Mouse (Mus musculus) cerebral cortex, adult 2 months (tissue): ENCODE data around the gene Ybx1.

Experiments
- WGBS: fragments of 180-500 bp; shearing (Covaris S2); methylation state at CpG from one replicate; pipeline ENCODE4 v1.1.7; 2018; 5-methylcytosine and 5-hydroxymethylcytosine counted together

Ybx1 gene

GRCm38 (mm10) chr4:119294415-119295133 lies at the start of gene Ybx1:
Gene Ybx1 (minus strand): TSS chr4:119294604.
- WGBS: under 1% methylated on average over 60 of the region's 61 CpGs

DNA sequence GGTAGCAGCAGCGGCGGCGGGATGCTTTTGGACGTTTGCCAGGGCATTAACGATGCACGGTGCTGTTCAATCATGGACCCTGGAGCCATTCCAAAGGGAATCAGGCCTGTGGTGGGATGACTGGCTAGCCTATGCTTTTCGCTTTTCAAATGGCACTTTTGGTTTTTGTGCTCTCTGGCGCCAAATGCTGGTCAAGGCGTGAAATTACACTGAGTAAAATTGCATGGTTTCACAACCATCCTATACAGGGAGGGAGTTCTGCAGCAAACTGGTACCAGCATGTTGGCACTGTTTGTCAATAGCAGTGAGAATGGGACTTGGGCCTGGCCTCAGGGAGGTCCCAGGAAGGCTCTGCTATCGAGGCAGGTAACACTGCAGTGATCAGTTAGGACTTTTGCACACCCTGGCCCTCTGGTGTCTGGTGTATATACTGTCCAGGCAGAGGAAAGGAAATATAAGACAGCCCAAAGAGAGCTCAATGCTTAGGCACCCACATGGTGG lies 44.5 kb upstream of the Ybx1 start:
- 8% methylated on average over 10 of the region's 10 CpGs for WGBS

GRCm38 (mm10) chr4:119338422-119338821 lies 44.0 kb upstream of the Ybx1 start:
- 54% methylated on average over 4 of the region's 4 CpGs for WGBS

DNA sequence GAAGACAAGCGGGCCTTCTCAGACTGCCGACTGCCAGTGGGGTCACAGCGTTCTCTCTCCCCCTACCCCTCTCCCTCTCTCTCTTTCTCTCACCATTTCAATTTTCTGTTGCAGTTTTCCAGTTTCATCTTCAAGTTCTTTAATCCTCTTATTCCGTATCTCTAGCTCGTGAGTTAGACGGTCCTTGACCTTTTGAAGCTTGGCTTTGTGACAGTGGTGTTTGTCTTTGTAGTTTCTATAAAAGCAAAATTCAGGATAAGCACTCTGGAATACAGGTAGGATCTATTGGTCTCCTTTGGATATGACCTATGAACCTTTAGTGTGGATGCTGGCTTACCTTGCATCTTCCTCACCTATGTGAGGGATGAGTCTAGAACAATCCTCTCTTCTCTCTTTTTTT lies 39.1 kb upstream of the Ybx1 start:
- 93% methylated on average over 6 of the region's 6 CpGs for WGBS

- 33% methylated on average over 10 of the region's 10 CpGs for WGBS
Observed at GRCm38 (mm10) chr4:119320896-119321550, 26.6 kb upstream of the Ybx1 start.

DNA sequence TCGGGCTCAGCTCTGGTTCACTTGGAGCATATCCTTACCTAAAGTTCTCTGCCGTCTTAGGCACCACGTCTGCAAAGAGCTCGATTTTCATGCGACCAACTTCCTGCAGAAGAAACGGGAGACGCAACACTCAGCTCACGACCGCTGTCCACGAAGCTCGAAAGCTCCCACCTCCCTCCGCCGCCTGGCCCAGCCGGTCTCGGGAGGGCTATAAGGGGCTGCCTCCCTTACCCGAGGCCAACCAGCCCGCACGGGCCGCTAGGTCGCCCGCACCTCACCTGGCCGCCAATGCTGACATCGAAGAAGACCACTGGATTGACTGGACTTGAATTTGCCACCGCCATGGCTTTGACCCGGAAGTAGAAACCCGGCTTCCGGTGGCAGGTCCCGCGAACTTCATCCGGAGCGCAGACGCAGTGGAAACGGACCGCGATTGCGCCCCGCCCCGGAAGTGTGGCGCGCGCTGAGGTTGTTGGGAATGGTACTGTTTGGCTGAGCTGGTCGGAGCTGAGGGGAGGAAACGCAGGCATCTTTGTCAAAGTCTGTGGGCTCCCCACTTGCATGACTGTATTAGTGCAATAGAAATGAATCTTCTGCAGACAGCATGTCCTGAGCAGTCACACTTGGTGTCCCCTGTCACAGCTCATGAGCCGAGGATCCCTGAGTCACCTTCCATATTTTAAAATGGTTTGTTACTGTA lies 25.9 kb upstream of the Ybx1 start, which contains the start of gene Ppih:
Gene Ppih, minus strand, starts transcription at position 416 of the 700 bp plus-strand sequence.
- under 1% methylated on average over 44 of the region's 44 CpGs for WGBS

DNA sequence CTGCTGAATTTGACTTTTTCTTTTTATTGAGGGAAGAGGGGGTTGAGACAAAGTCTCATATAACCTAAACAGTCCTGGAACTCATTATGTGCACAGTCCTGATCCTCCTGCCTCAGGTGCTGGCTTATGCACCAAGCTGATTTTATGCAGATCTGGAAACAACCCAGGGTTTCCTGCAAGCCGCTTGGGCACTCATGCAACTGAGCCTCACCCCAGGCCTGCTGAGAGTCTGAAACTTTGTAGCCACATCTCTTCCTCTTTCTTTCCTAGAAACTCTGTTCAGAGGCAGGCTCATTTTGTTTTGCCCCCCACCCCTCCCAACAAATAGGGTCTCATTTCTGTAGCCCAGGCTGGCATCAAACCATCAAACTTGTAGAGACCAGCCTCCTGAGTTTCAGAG lies 19.4 kb upstream of the Ybx1 start:
- 81% methylated on average over 1 of the region's 1 CpGs for WGBS

GRCm38 (mm10) chr4:119305418-119305817 lies 11.0 kb upstream of the Ybx1 start:
- WGBS: 90% methylated on average over 5 of the region's 5 CpGs

DNA sequence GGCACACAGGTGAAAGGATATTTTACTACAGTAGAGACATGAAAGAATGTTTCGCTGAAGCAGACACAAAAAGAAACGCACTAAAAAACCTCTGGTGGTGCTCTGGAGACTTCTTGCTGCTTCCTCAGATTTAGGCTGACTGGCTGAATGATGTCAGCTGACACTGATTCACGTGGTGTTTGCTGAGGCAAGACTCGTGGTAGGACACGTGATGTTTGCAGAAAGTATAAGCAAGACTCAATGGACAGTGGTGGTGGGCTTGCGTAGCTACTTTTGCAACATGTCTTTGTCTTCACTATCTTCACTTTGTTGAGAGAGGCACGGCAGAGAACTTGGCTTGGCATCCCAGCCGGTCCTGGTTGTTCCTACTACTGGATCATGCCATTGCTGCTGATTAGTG lies 8.9 kb upstream of the Ybx1 start:
- 88% methylated on average over 8 of the region's 8 CpGs for WGBS

GRCm38 (mm10) chr4:119301777-119302176 lies 7.4 kb upstream of the Ybx1 start:
- WGBS: 73% methylated on average over 3 of the region's 3 CpGs

DNA sequence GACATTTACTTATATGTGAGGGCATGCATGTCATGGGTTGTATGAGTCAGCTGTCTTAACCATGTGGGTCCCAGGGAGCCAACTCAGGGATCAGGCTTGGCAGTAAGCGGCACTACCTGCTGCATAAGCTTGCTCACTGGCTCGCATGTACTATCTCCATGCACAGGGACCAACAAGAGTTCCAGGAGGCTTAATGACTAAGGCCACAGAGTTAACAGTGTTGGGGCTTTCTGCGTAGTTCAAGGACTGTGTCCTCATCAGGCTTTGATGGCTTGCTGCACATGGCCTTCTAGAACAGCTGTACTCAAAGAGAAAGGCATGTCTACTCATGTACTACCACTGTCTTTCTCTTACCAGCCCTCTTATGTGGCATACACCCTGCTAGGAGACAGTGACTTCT lies 6.4 kb upstream of the Ybx1 start:
- WGBS: 89% methylated on average over 3 of the region's 3 CpGs

- 83% methylated on average over 2 of the region's 2 CpGs for WGBS
Observed at GRCm38 (mm10) chr4:119297361-119297760, 3.0 kb upstream of the Ybx1 start.

DNA sequence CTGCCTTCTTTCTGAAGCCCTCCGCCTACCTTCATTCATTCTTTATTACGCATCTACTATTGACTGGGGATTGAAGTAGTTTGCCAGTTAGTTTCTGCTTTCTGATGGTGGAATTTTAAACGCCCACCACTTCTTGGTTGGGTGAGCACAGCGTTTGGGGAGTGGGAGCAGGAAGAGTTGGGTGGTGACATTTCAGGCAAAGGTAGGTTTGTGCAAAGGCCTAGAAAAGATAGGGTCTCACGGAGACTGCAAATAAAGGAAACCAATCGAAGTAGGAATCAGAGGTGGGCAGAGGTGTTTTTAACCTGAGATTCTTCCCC lies 690 bp upstream of the Ybx1 start:
- 4% methylated on average over 6 of the region's 6 CpGs for WGBS

DNA sequence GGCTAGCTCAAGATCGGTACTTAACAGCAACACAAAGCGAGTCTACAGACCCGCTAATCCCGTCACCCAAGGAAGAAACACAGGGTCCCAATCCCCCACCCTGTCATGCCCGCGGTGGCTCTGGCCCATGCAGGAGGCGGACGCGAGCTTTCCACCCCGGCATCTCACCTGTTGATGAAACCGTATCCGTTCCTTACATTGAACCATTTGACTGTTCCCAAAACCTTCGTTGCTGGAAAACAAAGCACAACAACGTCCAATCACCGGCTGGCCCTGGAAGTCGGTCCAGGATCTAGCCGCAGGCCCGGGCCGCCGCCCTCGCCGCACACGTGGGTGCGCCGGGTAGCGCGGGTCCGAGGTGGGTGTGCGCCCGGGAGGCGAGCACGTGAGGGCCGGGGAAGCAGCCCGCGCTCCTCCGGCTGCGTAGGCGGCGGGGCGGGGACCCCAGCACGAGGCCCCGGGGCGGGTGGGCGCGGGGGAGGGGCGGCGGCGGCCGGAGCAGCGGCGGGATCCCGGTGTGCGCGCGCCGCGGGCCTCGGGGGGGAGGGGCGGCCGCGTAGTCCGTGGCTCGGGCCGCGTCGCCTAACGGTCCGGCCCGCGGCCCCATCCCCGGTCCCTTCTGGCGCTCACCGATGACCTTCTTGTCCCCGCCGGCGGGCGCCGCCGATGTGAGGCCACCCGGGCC lies 688 bp downstream of the Ybx1 start:
- under 1% methylated on average over 44 of the region's 80 CpGs for WGBS

DNA sequence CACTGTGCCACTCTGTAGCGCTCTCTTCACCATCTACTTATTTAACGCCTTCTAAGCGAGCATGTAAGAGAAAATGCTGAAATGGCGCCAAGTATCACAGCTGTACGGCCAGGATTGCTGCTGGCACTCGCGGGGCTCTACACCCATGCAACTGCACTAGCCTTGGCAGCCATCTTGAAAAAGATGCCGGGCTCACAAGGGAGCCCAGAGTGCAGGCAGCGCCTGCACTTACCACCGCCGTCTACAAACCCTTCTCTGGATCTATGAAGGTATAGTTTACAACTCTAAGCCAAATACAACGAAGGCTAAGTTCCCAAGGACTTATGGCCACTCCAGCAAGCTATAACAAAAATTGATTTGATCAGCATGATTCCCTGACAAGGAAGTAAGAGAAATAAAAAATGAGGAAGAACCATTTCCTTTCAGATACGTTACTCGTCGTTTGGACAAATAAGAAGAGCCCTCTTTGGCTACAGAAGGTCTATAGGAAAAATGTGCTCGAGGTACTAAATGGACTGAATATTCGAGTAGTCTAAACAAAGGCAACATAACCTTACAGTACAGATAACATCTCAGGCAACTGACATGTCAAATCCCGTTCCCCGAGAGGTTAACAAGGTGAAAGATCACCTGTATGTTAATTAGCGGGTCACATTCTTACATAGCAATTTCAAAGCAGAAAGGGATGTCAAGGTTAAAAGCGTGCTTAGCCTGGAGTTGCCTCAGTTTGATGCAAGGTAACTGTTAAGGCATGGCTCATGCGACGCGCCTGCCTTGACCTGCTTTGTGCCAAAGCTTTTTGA lies 1.4 kb downstream of the Ybx1 start:
- WGBS: under 1% methylated on average over 24 of the region's 24 CpGs

DNA sequence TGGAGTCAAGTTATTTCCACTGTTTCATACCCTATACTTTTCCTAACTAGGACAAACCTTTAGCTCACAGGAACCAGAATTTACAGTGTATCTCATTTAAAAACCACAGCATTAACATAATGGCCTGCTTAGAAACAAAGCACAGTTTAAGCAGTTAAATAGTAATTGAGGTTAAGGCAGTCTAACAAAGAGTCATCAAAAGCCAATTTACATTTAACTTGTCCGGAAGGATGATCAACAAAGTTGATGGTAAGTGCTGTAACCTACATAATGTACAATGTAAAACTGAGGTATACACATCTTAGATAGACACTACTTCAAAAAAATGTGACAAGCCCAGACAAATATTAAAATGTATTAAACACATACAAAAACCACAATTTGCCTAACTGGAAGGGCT lies 2.5 kb downstream of the Ybx1 start:
- 63% methylated on average over 1 of the region's 1 CpGs for WGBS

DNA sequence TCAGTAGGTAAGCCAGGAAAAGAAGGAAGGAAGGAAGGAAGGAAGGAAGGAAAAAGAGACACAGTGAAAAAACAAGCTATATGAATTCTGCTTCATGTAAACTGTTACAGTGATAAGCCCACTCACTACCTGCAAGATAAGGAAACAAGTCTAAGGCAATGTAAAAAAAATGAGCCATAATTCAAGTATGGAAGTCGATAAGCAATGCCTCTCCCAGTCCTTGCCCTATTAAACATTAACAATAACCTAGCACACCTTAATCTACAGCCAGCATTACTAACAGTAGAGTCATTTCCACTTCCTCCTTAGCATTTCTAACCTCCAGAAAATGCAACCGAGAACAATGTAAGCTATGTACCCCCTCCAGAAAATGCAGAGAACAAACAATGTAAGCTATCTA lies 9.1 kb downstream of the Ybx1 start:
- 58% methylated on average over 2 of the region's 2 CpGs for WGBS

- 82% methylated on average over 1 of the region's 1 CpGs for WGBS
Observed at GRCm38 (mm10) chr4:119284861-119285260, 9.5 kb downstream of the Ybx1 start.

DNA sequence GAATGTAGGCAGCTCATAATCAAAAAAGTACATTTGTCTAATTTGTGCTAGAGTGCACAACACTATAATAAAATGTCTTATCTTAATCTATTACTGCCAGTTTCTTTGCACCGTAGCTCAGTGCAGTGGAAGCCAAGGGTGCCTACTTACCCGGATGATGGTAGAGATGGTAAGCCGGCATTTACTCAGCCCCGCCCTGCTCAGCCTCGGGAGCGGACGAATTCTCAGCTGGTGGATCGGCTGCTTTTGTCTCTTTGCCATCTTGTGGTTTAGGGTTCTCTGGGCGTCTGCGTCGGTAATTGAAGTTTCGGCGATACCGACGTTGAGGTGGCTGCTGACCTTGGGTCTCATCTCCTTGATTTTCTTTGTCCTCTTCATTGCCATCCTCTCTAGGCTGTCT lies 15.6 kb downstream of the Ybx1 start:
- 84% methylated on average over 15 of the region's 15 CpGs for WGBS

- WGBS: 66% methylated on average over 2 of the region's 2 CpGs
Observed at GRCm38 (mm10) chr4:119275726-119276125, 18.7 kb downstream of the Ybx1 start.

GRCm38 (mm10) chr4:119275226-119275625 lies 19.2 kb downstream of the Ybx1 start:
- 49% methylated on average over 2 of the region's 2 CpGs for WGBS
